Mouse (Mus musculus) liver, postnatal 0 days (tissue): ENCODE measurements around the gene Chl1. TPM values are rescaled to one million over a fixed set of nuclear protein-coding genes. Genes with fewer than 3 reads are reported as not detected.

Source experiments
- ATAC-seq: fragments of 200-750 bp; cut with Nextera tagmentation; 2 replicates; pipeline ENCODE4 v1.8.0; 2017; ENCODE audit warnings: mild to moderate bottlenecking, moderate library complexity
- DNase-seq: peaks from one replicate; pipeline ENCODE4 v3.0.0-alpha.2; 2016
- H3K27ac ChIP-seq: fragments of 300-500 bp; sonication (generic); 2 replicates; pipeline ENCODE4 v1.5.1; 2014; ENCODE audit warnings: antibody characterized with exemption, moderate library complexity, mild to moderate bottlenecking, low read depth
- H3K27me3 ChIP-seq: fragments of 300-500 bp; sonication (generic); 2 replicates; pipeline ENCODE4 v1.6.1; 2014; ENCODE audit warnings: low read length, control low read depth, mixed read lengths; ENCODE audit not compliant: insufficient read depth
- H3K36me3 ChIP-seq: fragments of 300-500 bp; sonication (generic); replicated peaks from 2 replicates; pipeline ENCODE4 v1.6.1; 2014; ENCODE audit warnings: mild to moderate bottlenecking, control low read depth, low read length, moderate library complexity, mixed read lengths; ENCODE audit not compliant: insufficient read depth
- H3K4me1 ChIP-seq: fragments of 300-500 bp; sonication (generic); 2 replicates; pipeline ENCODE4 v1.6.1; 2014; ENCODE audit warnings: antibody characterized with exemption, mild to moderate bottlenecking, control low read depth; ENCODE audit not compliant: insufficient read depth
- H3K4me2 ChIP-seq: fragments of 300-500 bp; sonication (generic); 2 replicates; pipeline ENCODE4 v1.6.1; 2014; ENCODE audit warnings: low read depth, mild to moderate bottlenecking, low read length, moderate library complexity, mixed read lengths
- H3K4me3 ChIP-seq: fragments of 300-500 bp; sonication (generic); 2 replicates; pipeline ENCODE4 v1.5.1; 2014; ENCODE audit warnings: low read depth, low read length
- H3K9ac ChIP-seq: fragments of 300-500 bp; sonication (generic); replicated peaks from 2 replicates; pipeline ENCODE4 v1.6.1; 2014; ENCODE audit warnings: mild to moderate bottlenecking, moderate library complexity
- H3K9me3 ChIP-seq: fragments of 300-500 bp; sonication (generic); 2 replicates; pipeline ENCODE4 v1.6.1; 2016; ENCODE audit warnings: mild to moderate bottlenecking, control low read depth, low read length, mixed read lengths
- CTCF ChIP-seq: sonication (generic); IDR thresholded peaks from 2 replicates; pipeline ENCODE4 v1.5.1; 2016; ENCODE audit warnings: antibody characterized with exemption, low read depth
- EP300 ChIP-seq: IDR thresholded peaks from 2 replicates; pipeline ENCODE4 v1.6.1; 2016; ENCODE audit warnings: antibody characterized with exemption, low read depth, mild to moderate bottlenecking
- WGBS: fragments of 180-500 bp; shearing (Covaris S2); extraction: QIAGEN DNeasy Blood & Tissue Kit; methylation state at CpG from one replicate; pipeline ENCODE4 v1.1.7; 2014; ENCODE audit not compliant: insufficient replicate concordance; 5-methylcytosine and 5-hydroxymethylcytosine counted together
- polyA plus RNA-seq: library from polyadenylated mRNA; unstranded; fragments of >200 nt; fragmentation: Nextera tagmentation; extraction: Ambion mirVana; gene quantifications from 2 replicates; pipeline ENCODE4 v1.2.1, GENCODE M21; 2015

Gene Chl1
- polyA plus RNA-seq, 1 experiment from 2014 or later: not detected

DNA sequence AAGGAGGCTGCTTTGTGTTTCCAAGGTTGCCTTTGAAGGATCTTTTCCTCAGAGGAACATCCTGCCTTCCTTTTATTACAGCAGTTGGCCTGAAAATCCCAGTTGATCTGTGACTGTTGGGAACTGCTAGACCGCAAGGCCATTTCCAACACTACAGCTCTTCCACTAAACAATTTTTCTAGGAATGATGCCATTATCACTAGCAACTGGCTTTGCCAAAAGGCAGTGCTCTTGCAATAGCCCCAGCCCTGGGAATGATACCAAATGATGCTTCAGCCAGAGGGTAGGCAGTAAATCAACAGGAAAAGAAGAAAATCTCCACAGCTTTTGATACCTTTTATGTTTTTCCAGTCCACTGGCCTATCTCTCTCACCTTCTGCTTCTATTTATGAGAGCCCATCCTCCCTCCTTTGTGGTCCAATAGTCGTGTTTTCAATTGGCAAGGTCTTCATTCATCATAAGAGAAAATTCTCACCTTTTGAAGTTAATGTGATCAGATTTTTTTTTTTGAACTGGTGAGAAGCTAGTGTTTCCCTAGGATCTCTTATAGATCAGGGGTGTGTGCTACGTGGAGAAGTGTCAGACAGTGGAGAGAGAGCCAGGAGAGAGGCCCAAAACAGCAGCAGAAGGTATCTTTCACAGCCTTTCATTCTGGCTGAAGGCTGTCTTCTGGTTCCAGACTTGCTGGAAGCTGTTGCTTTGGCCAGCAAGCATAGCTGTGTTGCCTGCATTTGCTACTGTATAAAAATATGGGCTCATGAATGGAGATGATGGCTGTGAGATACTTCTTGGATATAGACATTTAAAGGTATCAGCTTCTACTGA is 2.4 kb upstream of the Chl1 start:
- no peak overlapping the region for H3K27ac ChIP-seq
- H3K4me1 ChIP-seq: no peaks in the 10 kb centered on the region
- WGBS: 61% methylated on average over 3 of the region's 3 CpGs
- peaks cover 22% of the 10 kb centered on the region for H3K27me3 ChIP-seq
- H3K36me3 ChIP-seq: no peaks in the 10 kb centered on the region
- ATAC-seq (no peak), DNase-seq (no peak)
- no peak overlapping the region for H3K4me2 ChIP-seq
- no peaks in the 10 kb centered on the region for H3K9me3 ChIP-seq
- TF ChIP-seq EP300: no peak
- no peak for TF ChIP-seq CTCF
- no peak overlapping the region for H3K4me3 ChIP-seq
- no peak overlapping the region for H3K9ac ChIP-seq

DNA sequence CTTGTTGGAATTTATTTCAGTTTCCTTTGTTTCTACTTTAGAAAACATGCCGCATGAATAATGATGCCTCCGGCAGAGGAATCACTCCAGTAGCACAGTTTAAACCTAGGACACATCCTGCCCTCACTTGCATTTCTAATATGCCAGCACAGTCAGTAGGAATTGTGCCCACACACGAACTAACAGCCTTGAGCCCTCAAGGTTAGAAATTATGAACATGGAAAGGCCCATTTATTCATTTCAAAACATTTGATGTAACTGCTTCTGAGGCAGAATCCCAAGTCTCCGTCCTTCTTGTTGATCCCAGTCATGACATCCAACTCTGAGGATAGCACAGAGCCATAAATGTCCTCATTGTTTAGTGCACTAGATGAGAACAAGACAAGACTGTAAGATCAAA is 790 bp upstream of the Chl1 start:
- no peak for TF ChIP-seq CTCF
- no peak overlapping the region for H3K9ac ChIP-seq
- H3K4me2 ChIP-seq: no peak overlapping the region
- DNase-seq (no peak), ATAC-seq (no peak)
- no peaks in the 10 kb centered on the region for H3K9me3 ChIP-seq
- peaks cover 22% of the 10 kb centered on the region for H3K27me3 ChIP-seq
- H3K4me1 ChIP-seq: no peaks in the 10 kb centered on the region
- H3K4me3 ChIP-seq: no peak overlapping the region
- H3K36me3 ChIP-seq: no peaks in the 10 kb centered on the region
- WGBS: 74% methylated on average over 4 of the region's 4 CpGs
- H3K27ac ChIP-seq: no peak overlapping the region

DNA sequence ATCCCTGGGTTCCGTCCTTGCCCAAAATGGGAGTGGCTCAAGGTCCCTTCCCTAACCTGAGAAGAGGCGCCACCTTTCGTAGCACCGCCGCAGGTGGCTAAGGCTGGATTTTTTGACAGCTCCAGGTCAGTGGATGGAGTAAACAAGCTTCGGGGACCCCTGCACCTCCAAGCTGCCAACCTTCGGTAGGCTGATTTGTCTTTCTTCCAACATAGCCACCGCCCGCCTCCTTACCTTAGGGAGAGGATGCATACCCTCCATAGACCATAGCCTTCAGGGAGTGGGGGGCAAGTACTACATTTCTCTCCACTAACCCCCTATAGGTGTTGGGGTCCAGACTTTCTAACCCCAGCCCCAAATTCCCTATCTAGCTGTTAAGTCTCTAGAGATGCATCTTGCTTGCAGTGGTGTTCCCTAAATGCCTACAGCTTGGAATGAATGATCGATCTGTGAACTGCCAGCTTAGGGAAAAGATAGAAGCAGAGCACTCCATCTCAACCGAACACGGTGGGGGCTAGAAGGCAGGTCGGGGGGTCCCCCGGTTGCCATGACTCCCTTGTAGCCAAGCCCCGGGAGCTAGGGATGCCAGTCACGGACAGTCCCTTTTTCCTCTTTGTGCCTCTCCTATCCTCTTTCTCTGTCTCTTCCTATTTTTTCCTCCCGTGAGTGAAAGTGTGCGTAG is 1.0 kb downstream of the Chl1 start:
- Histone ChIP-seq H3K9me3 (no peaks in the 10 kb centered on the region), H3K4me3 (peak overlapping the region; percentile 21), H3K36me3 (no peaks in the 10 kb centered on the region), H3K27me3 (peaks cover 22% of the 10 kb centered on the region), H3K27ac (no peak overlapping the region), H3K9ac (no peak overlapping the region), H3K4me2 (peak overlapping the region; percentile 47), H3K4me1 (no peaks in the 10 kb centered on the region)
- ATAC-seq (no peak), DNase-seq (no peak)
- no peak for TF ChIP-seq EP300
- no peak for TF ChIP-seq CTCF
- 7% methylated on average over 18 of the region's 18 CpGs for WGBS

DNA sequence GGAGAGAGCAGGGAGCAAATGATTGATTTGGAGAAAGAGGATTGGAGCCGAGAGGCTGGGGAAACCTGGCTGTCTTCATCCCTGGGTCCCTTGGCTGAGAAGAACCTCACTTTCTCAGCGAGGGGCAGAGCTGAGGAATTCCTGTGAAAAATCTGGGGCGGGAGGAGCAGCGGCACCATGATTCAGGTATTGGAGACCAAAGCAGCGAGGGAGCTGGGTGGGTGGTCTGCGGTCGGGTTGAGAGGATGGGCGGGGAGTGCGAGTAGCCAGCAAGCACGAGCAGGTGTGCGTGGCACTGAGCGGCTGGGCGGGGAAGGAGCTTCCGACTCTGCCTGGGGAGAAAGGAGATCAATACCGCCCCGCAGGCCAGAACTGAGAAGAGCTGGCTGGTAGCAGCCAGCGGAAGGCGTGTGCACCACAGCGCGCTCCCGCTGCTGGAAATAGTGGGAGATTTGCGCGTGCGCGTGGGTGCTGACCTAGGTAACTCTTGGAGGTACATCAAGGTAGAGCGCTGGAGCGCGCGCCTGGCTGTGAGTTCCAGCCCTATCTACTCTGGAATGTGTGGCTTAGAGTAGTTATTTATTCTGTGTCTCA is 1.7 kb downstream of the Chl1 start:
- ATAC-seq (no peak), DNase-seq (peak; percentile 17)
- Histone ChIP-seq H3K4me1 (no peaks in the 10 kb centered on the region), H3K36me3 (no peaks in the 10 kb centered on the region), H3K4me3 (peak overlapping the region; percentile 21), H3K9me3 (no peaks in the 10 kb centered on the region), H3K27ac (no peak overlapping the region), H3K4me2 (peak overlapping the region; percentile 39), H3K9ac (no peak overlapping the region), H3K27me3 (peaks cover 22% of the 10 kb centered on the region)
- WGBS: 2% methylated on average over 29 of the region's 29 CpGs
- no peak for TF ChIP-seq CTCF
- TF ChIP-seq EP300: no peak

DNA sequence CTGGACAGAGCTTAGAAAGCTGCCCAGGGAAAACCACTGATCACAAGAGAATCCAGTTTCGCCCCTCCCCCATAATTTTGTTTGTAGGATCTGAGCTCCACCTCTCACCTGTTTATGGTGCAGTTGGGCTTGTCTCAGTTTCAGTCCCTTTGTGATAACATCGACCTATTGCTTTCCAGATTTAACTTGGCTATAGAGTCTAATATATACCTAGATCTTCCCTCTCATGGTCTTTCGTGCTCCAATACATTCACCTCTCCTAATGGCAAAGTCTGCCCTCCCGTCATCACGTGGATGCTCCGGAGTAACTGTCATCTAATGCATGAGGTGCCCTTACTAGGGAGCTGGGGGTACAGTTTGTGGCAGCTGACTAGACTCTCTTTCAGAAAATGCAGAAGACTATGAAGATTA is 2.5 kb downstream of the Chl1 start:
- peaks cover 22% of the 10 kb centered on the region for H3K27me3 ChIP-seq
- ATAC-seq: no peak
- H3K27ac ChIP-seq: no peak overlapping the region
- no peaks in the 10 kb centered on the region for H3K4me1 ChIP-seq
- H3K4me3 ChIP-seq: no peak overlapping the region
- no peak for DNase-seq
- no peak overlapping the region for H3K9ac ChIP-seq
- no peak overlapping the region for H3K4me2 ChIP-seq
- no peaks in the 10 kb centered on the region for H3K36me3 ChIP-seq
- 46% methylated on average over 6 of the region's 6 CpGs for WGBS
- TF ChIP-seq CTCF: no peak
- no peak for TF ChIP-seq EP300
- H3K9me3 ChIP-seq: no peaks in the 10 kb centered on the region

DNA sequence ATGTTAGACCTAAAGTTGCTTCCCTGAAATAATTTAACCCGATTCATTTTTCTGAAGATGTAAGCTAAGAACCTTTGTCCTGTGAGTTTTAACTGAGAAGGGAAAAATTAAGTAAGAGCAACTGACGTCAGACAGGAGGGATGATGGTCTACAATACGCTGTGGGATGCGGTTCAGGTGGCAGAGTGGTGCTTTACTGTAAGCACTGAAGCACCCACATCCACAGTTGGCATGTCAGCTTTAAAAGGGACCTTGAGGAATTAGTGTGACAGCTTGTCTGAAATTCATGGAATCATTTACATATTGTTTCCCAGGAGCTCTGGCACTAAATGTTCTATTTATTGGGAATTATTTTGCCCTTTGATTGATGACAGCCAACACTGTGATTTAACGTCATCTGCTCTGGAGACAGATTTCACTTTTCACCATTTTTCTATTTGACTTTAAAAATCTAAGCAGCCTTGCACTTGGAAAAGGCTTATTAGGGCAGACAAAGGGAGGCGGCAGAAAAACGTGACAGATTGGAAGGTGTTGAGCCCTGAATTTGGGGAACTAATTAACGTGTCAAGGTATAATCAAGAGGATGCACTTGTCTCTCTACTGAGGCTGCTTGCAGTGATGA is 3.3 kb downstream of the Chl1 start:
- Histone ChIP-seq H3K36me3 (no peaks in the 10 kb centered on the region), H3K4me1 (no peaks in the 10 kb centered on the region), H3K9ac (no peak overlapping the region), H3K27ac (no peak overlapping the region), H3K4me3 (no peak overlapping the region), H3K9me3 (no peaks in the 10 kb centered on the region), H3K27me3 (peaks cover 22% of the 10 kb centered on the region), H3K4me2 (no peak overlapping the region)
- no peak for DNase-seq
- TF ChIP-seq CTCF (no peak), EP300 (no peak)
- ATAC-seq: no peak
- WGBS: 65% methylated on average over 8 of the region's 8 CpGs
